12 mouse cellular contexts compared by ENCODE assay signal in the genomic region with DNA sequence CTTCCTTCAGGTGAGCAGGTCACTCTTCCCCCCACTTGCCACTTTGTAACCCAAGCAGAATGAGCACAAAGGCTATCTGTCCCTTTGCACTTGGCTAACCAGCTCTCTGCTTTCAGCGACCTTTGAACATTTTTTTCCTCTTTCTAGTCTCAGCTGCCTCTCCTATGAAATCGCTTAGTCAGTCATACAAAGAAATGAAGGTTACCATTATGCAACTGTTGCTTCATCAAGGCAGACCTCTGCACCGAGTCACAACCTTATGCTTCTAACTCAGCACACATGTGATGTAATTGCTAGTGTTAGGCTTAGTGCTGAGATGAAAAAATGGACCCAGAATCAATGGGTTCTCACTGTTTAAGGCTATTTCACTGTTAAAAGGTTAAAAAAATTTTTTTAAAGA.
DNase-seq lines count a peak whose midpoint lies in the region.
"Had no signal": no experiment of that assay in that cellular context is flagged by ENCODE, and none has a peak within 500 bp of the region (broad histone marks: within the 10 kb centered on the region; RNA-seq: fewer than 3 reads in every experiment).

No protein-coding gene starts in this region.

- peak; percentile 88 for DNase-seq in kidney, adult 9 months
- no peak for DNase-seq in kidney, postnatal 4 days
- DNase-seq in lung, postnatal 36 days, result peak; percentile 32
- no peak for DNase-seq in lung, adult 18-20 months
- peak; percentile 33 to 83 for DNase-seq in kidney, postnatal 36 days
- no peak for DNase-seq in T-cell, adult 2 months (ENCODE audit: low spot score)
- no peak for DNase-seq in urinary bladder, postnatal 4 days (ENCODE audit: low spot score in 2 of 2)
- DNase-seq: cerebellum, adult 9-11 months; forebrain, postnatal 0 days; right cerebral cortex, adult 18-20 months; spleen, adult 18-20 months; thymus, adult 18-20 months had no signal

Comparison
In these comparisons a context has a peak if more than half of its experiments do, and no peak if none do; other contexts are left out.
1. DNase-seq: peak in kidney, adult 9 months (single experiment), lung, postnatal 36 days (single experiment) and kidney, postnatal 36 days (2 of 2); none in kidney, postnatal 4 days (0 of 2), lung, adult 18-20 months (0 of 2), T-cell, adult 2 months (single experiment) and urinary bladder, postnatal 4 days (0 of 2).